Mouse (Mus musculus) limb, embryonic 14.5 days (tissue): ENCODE measurements around the gene Acp4. TPM values are rescaled to one million over a fixed set of nuclear protein-coding genes. Genes with fewer than 3 reads are reported as not detected.
"Not testable (repeated sequence)": the region's sequence is repeated elsewhere in the genome, so short reads cannot be mapped to it uniquely, and the experiment has no call there.

Experiments used
- ATAC-seq: fragments of 200-750 bp; cut with Nextera tagmentation; 2 replicates; pipeline ENCODE4 v1.8.0; 2017; ENCODE audit warnings: low read depth, moderate number of reproducible peaks, moderate TSS enrichment; ENCODE audit not compliant: low FRiP score
- DNase-seq: peaks from one replicate; pipeline ENCODE4 v3.0.0-alpha.2; 2015; ENCODE audit warnings: low spot score
- H3K27ac ChIP-seq: fragments of 300-500 bp; sonication (generic); replicated peaks from 2 replicates; pipeline ENCODE4 v1.5.1; 2014; ENCODE audit warnings: low read depth, mild to moderate bottlenecking, low read length, moderate library complexity, mixed read lengths
- H3K27me3 ChIP-seq: fragments of 300-500 bp; sonication (generic); 2 replicates; pipeline ENCODE4 v1.6.1; 2014; ENCODE audit warnings: low read length, mixed read lengths; ENCODE audit not compliant: control insufficient read depth, insufficient read depth
- H3K36me3 ChIP-seq: fragments of 300-500 bp; sonication (generic); 2 replicates; pipeline ENCODE4 v1.6.1; 2014; ENCODE audit warnings: mild to moderate bottlenecking, low read length, moderate library complexity, mixed read lengths; ENCODE audit not compliant: control insufficient read depth, insufficient read depth
- H3K4me1 ChIP-seq: fragments of 300-500 bp; sonication (generic); 2 replicates; pipeline ENCODE4 v1.6.1; 2014; ENCODE audit warnings: antibody characterized with exemption, low read length, mixed read lengths; ENCODE audit not compliant: control insufficient read depth, insufficient read depth
- H3K4me2 ChIP-seq: fragments of 300-500 bp; sonication (generic); replicated peaks from 2 replicates; pipeline ENCODE4 v1.6.1; 2014; ENCODE audit warnings: low read depth, mild to moderate bottlenecking, low read length, moderate library complexity; ENCODE audit not compliant: severe bottlenecking
- H3K4me3 ChIP-seq: fragments of 300-500 bp; sonication (generic); replicated peaks from 2 replicates; pipeline ENCODE4 v1.5.1; 2014; ENCODE audit warnings: low read length
- H3K9ac ChIP-seq: fragments of 300-500 bp; sonication (generic); 2 replicates; pipeline ENCODE4 v1.6.1; 2014; ENCODE audit warnings: mild to moderate bottlenecking, low read depth, low read length, moderate library complexity; ENCODE audit not compliant: severe bottlenecking
- H3K9me3 ChIP-seq: fragments of 300-500 bp; sonication (generic); 2 replicates; pipeline ENCODE4 v1.6.1; 2016; ENCODE audit warnings: low read length; ENCODE audit not compliant: control insufficient read depth
- POLR2A ChIP-seq: fragments of 200-500 bp; IDR thresholded peaks from 2 replicates; pipeline ENCODE4 v1.8.0; 2012; ENCODE audit warnings: inconsistent platforms, mild to moderate bottlenecking, moderate library complexity, borderline replicate concordance; ENCODE audit not compliant: insufficient read depth, insufficient read length; ENCODE audit errors: extremely low read depth
- WGBS: fragments of 180-500 bp; shearing (Covaris S2); extraction: QIAGEN DNeasy Blood & Tissue Kit; methylation state at CpG from one replicate; pipeline ENCODE4 v1.1.7; 2014; 5-methylcytosine and 5-hydroxymethylcytosine counted together
- polyA plus RNA-seq, 2 experiments: library from polyadenylated mRNA; depleted of rRNA in 1 of 2; stranded (reverse) in 1 of 2; unstranded in 1 of 2; fragments of >200 nt; fragmentation: Nextera tagmentation in 1 of 2; extraction: Ambion mirVana in 1 of 2; gene quantifications; 2 replicates each; pipeline versions ENCODE4 v1.2.1 to v1.2.3; 2012 to 2014

Acp4 gene
- polyA plus RNA-seq, 2 experiments = 0.11 to 0.25 TPM

DNA sequence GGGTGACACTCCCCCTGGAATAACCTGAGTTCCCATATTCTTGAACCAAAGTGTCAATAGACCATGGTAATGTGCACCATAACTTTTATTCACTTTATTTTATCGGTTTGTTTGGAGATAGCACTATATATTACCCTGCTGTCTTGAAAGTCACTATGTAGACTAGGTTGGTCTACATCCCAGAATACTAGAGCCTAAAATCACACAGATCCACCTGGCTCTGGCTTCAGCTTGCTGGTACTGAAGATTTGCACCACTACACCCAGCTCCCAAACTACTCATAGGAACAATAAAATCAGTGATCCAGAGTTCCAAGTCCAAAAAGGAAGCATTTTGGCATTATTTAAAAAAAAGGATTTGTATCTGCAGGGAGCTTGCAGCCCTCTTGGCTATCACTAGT, 41.5 kb downstream of the Acp4 start, which contains the start of gene Klk1b5:
Gene Klk1b5 (plus strand): TSS at position 301 of the 400 bp plus-strand sequence.
- WGBS = 83% methylated on average over 1 of the region's 1 CpGs
- no peak for ATAC-seq
- Histone ChIP-seq H3K36me3 (no peaks in the 10 kb centered on the region), H3K9ac (no peak within 1 kb of the TSS), H3K4me1 (no peaks in the 10 kb centered on the region), H3K4me3 (no peak within 1 kb of the TSS), H3K4me2 (no peak within 1 kb of the TSS), H3K27ac (no peak within 1 kb of the TSS), H3K27me3 (no peaks in the 10 kb centered on the region), H3K9me3 (no peaks in the 10 kb centered on the region)
- TF ChIP-seq POLR2A = no peak
- no peak for DNase-seq

DNA sequence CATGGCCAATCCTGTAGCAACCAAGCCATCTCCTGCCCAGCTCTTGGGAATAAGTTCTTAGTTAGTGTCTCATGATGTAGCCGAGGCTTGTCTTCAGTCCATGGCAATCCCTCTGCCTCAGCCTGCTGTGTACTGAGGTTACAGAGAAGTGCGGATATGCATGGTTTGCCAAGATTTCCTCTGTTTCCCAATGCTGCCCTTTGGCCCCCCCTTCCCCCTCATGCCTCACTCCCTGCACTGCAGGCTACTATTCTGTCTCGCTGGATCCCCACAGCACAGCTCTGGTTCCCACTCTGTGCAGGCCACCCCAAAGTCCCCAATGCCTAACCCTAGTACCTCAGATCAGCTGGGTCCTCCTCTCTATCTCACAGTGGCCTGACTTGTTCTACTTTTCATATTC, 48.9 kb downstream of the Acp4 start:
- DNase-seq (no peak), ATAC-seq (no peak)
- Histone ChIP-seq H3K27ac (no peak overlapping the region), H3K4me3 (no peak overlapping the region), H3K36me3 (no peaks in the 10 kb centered on the region), H3K4me2 (no peak overlapping the region), H3K9me3 (no peaks in the 10 kb centered on the region), H3K4me1 (no peaks in the 10 kb centered on the region), H3K9ac (no peak overlapping the region), H3K27me3 (no peaks in the 10 kb centered on the region)
- 82% methylated on average over 3 of the region's 3 CpGs for WGBS
- no peak for TF ChIP-seq POLR2A

DNA sequence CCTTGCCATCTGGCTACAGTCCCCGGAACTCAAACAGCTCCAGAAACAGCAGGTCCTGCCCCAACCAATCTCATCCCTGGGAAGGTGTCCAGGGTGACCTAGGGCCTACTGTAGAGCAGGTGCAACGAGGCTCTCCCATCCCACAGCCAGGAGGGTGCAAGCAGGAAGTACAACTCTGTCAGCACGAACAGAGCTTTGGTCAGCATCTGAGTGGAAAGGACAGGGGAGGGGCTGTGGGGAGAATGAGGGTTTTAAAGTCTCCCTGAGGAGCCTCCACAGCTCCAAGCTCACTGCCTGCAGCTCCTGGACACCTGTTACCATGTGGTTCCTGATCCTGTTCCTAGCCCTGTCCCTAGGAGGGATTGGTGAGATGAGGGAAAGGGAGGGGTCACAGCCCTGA, 50.0 kb downstream of the Acp4 start, which contains the start of gene Klk1b4:
Gene Klk1b4 (plus strand): TSS at position 301 of the 400 bp plus-strand sequence.
- H3K27ac ChIP-seq, ATAC-seq, H3K4me3 ChIP-seq, H3K4me1 ChIP-seq, H3K9me3 ChIP-seq, H3K4me2 ChIP-seq, H3K36me3 ChIP-seq, H3K27me3 ChIP-seq, DNase-seq, H3K9ac ChIP-seq: not testable (repeated sequence)
- WGBS = 33% methylated on average over 3 of the region's 3 CpGs

Other genes starting within 250 kb of the Acp4 start
- 0.05 and 0.20 TPM in 2 replicates for gene Klk1b26, start 245.2 kb downstream of the Acp4 start, polyA plus RNA-seq (2012; rRNA removed)
- 0.14 and 0.36 TPM in 2 replicates for gene Klk1b26, start 245.2 kb downstream of the Acp4 start, polyA plus RNA-seq (2014; fragmentation: Nextera tagmentation; extraction: Ambion mirVana)
- not detected in 2 replicates for gene Klk1b27, start 205.1 kb downstream of the Acp4 start, polyA plus RNA-seq (2012; rRNA removed)
- gene Klk1b27, start 205.1 kb downstream of the Acp4 start, polyA plus RNA-seq (2014; fragmentation: Nextera tagmentation; extraction: Ambion mirVana) = not detected in 2 replicates
- not detected in 2 replicates for gene Klk1b21, start 155.1 kb downstream of the Acp4 start, polyA plus RNA-seq (2012; rRNA removed)
- gene Klk1b21, start 155.1 kb downstream of the Acp4 start, polyA plus RNA-seq (2014; fragmentation: Nextera tagmentation; extraction: Ambion mirVana) = not detected in 2 replicates
- not detected in 2 replicates for gene Klk1b22, start 144.7 kb downstream of the Acp4 start, polyA plus RNA-seq (2012; rRNA removed)
- not detected in 2 replicates for gene Klk1b22, start 144.7 kb downstream of the Acp4 start, polyA plus RNA-seq (2014; fragmentation: Nextera tagmentation; extraction: Ambion mirVana)
- gene Klk1b16, start 120.6 kb downstream of the Acp4 start, polyA plus RNA-seq (2012; rRNA removed) = not detected in 2 replicates
- gene Klk1b16, start 120.6 kb downstream of the Acp4 start, polyA plus RNA-seq (2014; fragmentation: Nextera tagmentation; extraction: Ambion mirVana) = not detected in 2 replicates
- 0.08 and 0.17 TPM in 2 replicates for gene Klk1b24, start 69.1 kb downstream of the Acp4 start, polyA plus RNA-seq (2012; rRNA removed)
- not detected in 2 replicates for gene Klk1b24, start 69.1 kb downstream of the Acp4 start, polyA plus RNA-seq (2014; fragmentation: Nextera tagmentation; extraction: Ambion mirVana)
- gene Klk1b3, start 59.2 kb downstream of the Acp4 start, polyA plus RNA-seq (2012; rRNA removed) = not detected in 2 replicates
- not detected in 2 replicates for gene Klk1b3, start 59.2 kb downstream of the Acp4 start, polyA plus RNA-seq (2014; fragmentation: Nextera tagmentation; extraction: Ambion mirVana)
- gene Klk1b4, start 49.9 kb downstream of the Acp4 start, polyA plus RNA-seq (2012; rRNA removed) = not detected in 2 replicates
- not detected in 2 replicates for gene Klk1b4, start 49.9 kb downstream of the Acp4 start, polyA plus RNA-seq (2014; fragmentation: Nextera tagmentation; extraction: Ambion mirVana)
- gene Klk1b5, start 41.4 kb downstream of the Acp4 start, polyA plus RNA-seq (2012; rRNA removed) = not detected in 2 replicates
- not detected in 2 replicates for gene Klk1b5, start 41.4 kb downstream of the Acp4 start, polyA plus RNA-seq (2014; fragmentation: Nextera tagmentation; extraction: Ambion mirVana)
- gene Klk1, start 32.0 kb downstream of the Acp4 start, polyA plus RNA-seq (2012; rRNA removed) = 0.27 TPM in 1 of 2 replicates, not detected in the other
- gene Klk1, start 32.0 kb downstream of the Acp4 start, polyA plus RNA-seq (2014; fragmentation: Nextera tagmentation; extraction: Ambion mirVana) = not detected in 2 replicates
- not detected in 2 replicates for gene Gm36864, start 21.2 kb downstream of the Acp4 start, polyA plus RNA-seq (2012; rRNA removed)
- not detected in 2 replicates for gene Gm36864, start 21.2 kb downstream of the Acp4 start, polyA plus RNA-seq (2014; fragmentation: Nextera tagmentation; extraction: Ambion mirVana)
- gene 1700028J19Rik, start 10.7 kb downstream of the Acp4 start, polyA plus RNA-seq (2012; rRNA removed) = 1.3 and 1.4 TPM in 2 replicates
- gene 1700028J19Rik, start 10.7 kb downstream of the Acp4 start, polyA plus RNA-seq (2014; fragmentation: Nextera tagmentation; extraction: Ambion mirVana) = 0.53 and 1.3 TPM in 2 replicates
- gene 2410002F23Rik, start 10.7 kb downstream of the Acp4 start, polyA plus RNA-seq (2012; rRNA removed) = 315 and 368 TPM in 2 replicates
- gene 2410002F23Rik, start 10.7 kb downstream of the Acp4 start, polyA plus RNA-seq (2014; fragmentation: Nextera tagmentation; extraction: Ambion mirVana) = 163 and 170 TPM in 2 replicates
- not detected in 2 replicates for gene Gm15517, start 4.1 kb upstream of the Acp4 start, polyA plus RNA-seq (2012; rRNA removed)
- not detected in 2 replicates for gene Gm15517, start 4.1 kb upstream of the Acp4 start, polyA plus RNA-seq (2014; fragmentation: Nextera tagmentation; extraction: Ambion mirVana)
- 21.2 and 22.8 TPM in 2 replicates for gene Clec11a, start 49.5 kb upstream of the Acp4 start, polyA plus RNA-seq (2012; rRNA removed)
- gene Clec11a, start 49.5 kb upstream of the Acp4 start, polyA plus RNA-seq (2014; fragmentation: Nextera tagmentation; extraction: Ambion mirVana) = 12.4 and 15.5 TPM in 2 replicates
- 13.6 and 18.2 TPM in 2 replicates for gene Shank1, start 52.9 kb upstream of the Acp4 start, polyA plus RNA-seq (2012; rRNA removed)
- gene Shank1, start 52.9 kb upstream of the Acp4 start, polyA plus RNA-seq (2014; fragmentation: Nextera tagmentation; extraction: Ambion mirVana) = 4.0 and 4.3 TPM in 2 replicates
- gene Syt3, start 126.7 kb upstream of the Acp4 start, polyA plus RNA-seq (2012; rRNA removed) = 3.3 and 3.8 TPM in 2 replicates
- 2.2 and 4.6 TPM in 2 replicates for gene Syt3, start 126.7 kb upstream of the Acp4 start, polyA plus RNA-seq (2014; fragmentation: Nextera tagmentation; extraction: Ambion mirVana)
- 2.1 and 2.7 TPM in 2 replicates for gene 1700008O03Rik, start 128.4 kb upstream of the Acp4 start, polyA plus RNA-seq (2012; rRNA removed)
- gene 1700008O03Rik, start 128.4 kb upstream of the Acp4 start, polyA plus RNA-seq (2014; fragmentation: Nextera tagmentation; extraction: Ambion mirVana) = 0.67 and 0.73 TPM in 2 replicates
- 15.3 and 23.0 TPM in 2 replicates for gene Lrrc4b, start 171.6 kb upstream of the Acp4 start, polyA plus RNA-seq (2012; rRNA removed)
- 1.6 and 1.8 TPM in 2 replicates for gene Lrrc4b, start 171.6 kb upstream of the Acp4 start, polyA plus RNA-seq (2014; fragmentation: Nextera tagmentation; extraction: Ambion mirVana)
- gene Aspdh, start 208.0 kb upstream of the Acp4 start, polyA plus RNA-seq (2012; rRNA removed) = 1.8 and 3.1 TPM in 2 replicates
- gene Aspdh, start 208.0 kb upstream of the Acp4 start, polyA plus RNA-seq (2014; fragmentation: Nextera tagmentation; extraction: Ambion mirVana) = 0.37 and 0.58 TPM in 2 replicates
- 167 and 215 TPM in 2 replicates for gene Josd2, start 210.6 kb upstream of the Acp4 start, polyA plus RNA-seq (2012; rRNA removed)
- 78.9 and 81.5 TPM in 2 replicates for gene Josd2, start 210.6 kb upstream of the Acp4 start, polyA plus RNA-seq (2014; fragmentation: Nextera tagmentation; extraction: Ambion mirVana)
- 182 and 265 TPM in 2 replicates for gene Emc10, start 239.2 kb upstream of the Acp4 start, polyA plus RNA-seq (2012; rRNA removed)
- 149 and 151 TPM in 2 replicates for gene Emc10, start 239.2 kb upstream of the Acp4 start, polyA plus RNA-seq (2014; fragmentation: Nextera tagmentation; extraction: Ambion mirVana)
- 19.8 and 21.5 TPM in 2 replicates for gene Fam71e1, start 239.2 kb upstream of the Acp4 start, polyA plus RNA-seq (2012; rRNA removed)
- gene Fam71e1, start 239.2 kb upstream of the Acp4 start, polyA plus RNA-seq (2014; fragmentation: Nextera tagmentation; extraction: Ambion mirVana) = 12.2 and 13.6 TPM in 2 replicates